Mouse (Mus musculus) brain, embryonic 18.5 days (tissue): ENCODE measurements around the gene Kcna6.

Source experiments
- DNase-seq: peaks from one replicate; pipeline ENCODE4 v3.0.0-alpha.2; 2012; ENCODE audit warnings: low read depth, low spot score

Kcna6 gene

GRCm38 (mm10) chr6:126740211-126741142 lies at the start of gene Kcna6:
TSS of gene Kcna6 (minus strand) at chr6:126740674.
- peak; percentile 63 for DNase-seq

- DNase-seq, result no peak
Measured at GRCm38 (mm10) chr6:126788863-126789262, 48.4 kb upstream of the Kcna6 start.

- no peak for DNase-seq
Measured at GRCm38 (mm10) chr6:126784206-126784605, 43.7 kb upstream of the Kcna6 start.

GRCm38 (mm10) chr6:126783651-126784066 lies 43.2 kb upstream of the Kcna6 start:
- no peak for DNase-seq

- no peak for DNase-seq
Measured at GRCm38 (mm10) chr6:126783056-126783455, 42.6 kb upstream of the Kcna6 start.

- DNase-seq, result no peak
Measured at GRCm38 (mm10) chr6:126777889-126778288, 37.4 kb upstream of the Kcna6 start.

- DNase-seq, result no peak
Measured at GRCm38 (mm10) chr6:126773873-126774272, 33.4 kb upstream of the Kcna6 start.

- DNase-seq, result no peak
Measured at GRCm38 (mm10) chr6:126772326-126772725, 31.9 kb upstream of the Kcna6 start.

- no peak for DNase-seq
Measured at GRCm38 (mm10) chr6:126770146-126770731, 29.8 kb upstream of the Kcna6 start.

GRCm38 (mm10) chr6:126768957-126769665 lies 28.6 kb upstream of the Kcna6 start:
- no peak for DNase-seq

- no peak for DNase-seq
Measured at GRCm38 (mm10) chr6:126767610-126768532, 27.4 kb upstream of the Kcna6 start.

GRCm38 (mm10) chr6:126766552-126766951 lies 26.1 kb upstream of the Kcna6 start:
- DNase-seq, result no peak

- DNase-seq, result no peak
Measured at GRCm38 (mm10) chr6:126764563-126765091, 24.2 kb upstream of the Kcna6 start.

- DNase-seq, result no peak
Measured at GRCm38 (mm10) chr6:126761362-126761761, 20.9 kb upstream of the Kcna6 start.

GRCm38 (mm10) chr6:126755729-126756411 lies 15.4 kb upstream of the Kcna6 start:
- no peak for DNase-seq

- DNase-seq, result no peak
Measured at GRCm38 (mm10) chr6:126752520-126752919, 12.0 kb upstream of the Kcna6 start.

GRCm38 (mm10) chr6:126745888-126746287 lies 5.4 kb upstream of the Kcna6 start:
- no peak for DNase-seq

- DNase-seq, result no peak
Measured at GRCm38 (mm10) chr6:126742610-126743009, 2.1 kb upstream of the Kcna6 start.

GRCm38 (mm10) chr6:126739326-126740210 lies 906 bp downstream of the Kcna6 start:
- DNase-seq, result no peak
